Mouse (Mus musculus) forebrain, embryonic 16.5 days (tissue): Measurements from ENCODE around the gene Lhx4. TPM values are rescaled to one million over a fixed set of nuclear protein-coding genes. Genes with fewer than 3 reads are reported as not detected.

Source experiments
- ATAC-seq: fragments of 200-750 bp; cut with Nextera tagmentation; 2 replicates; pipeline ENCODE4 v1.8.0; 2017; ENCODE audit warnings: mild to moderate bottlenecking, moderate library complexity
- H3K27ac ChIP-seq: fragments of 300-500 bp; sonication (generic); 2 replicates; pipeline ENCODE4 v1.5.1; 2014; ENCODE audit warnings: low read length, control low read depth
- H3K27me3 ChIP-seq: fragments of 300-500 bp; sonication (generic); replicated peaks from 2 replicates; pipeline ENCODE4 v1.6.1; 2014; ENCODE audit warnings: low read length; ENCODE audit not compliant: control insufficient read depth, insufficient read depth
- H3K36me3 ChIP-seq: fragments of 300-500 bp; sonication (generic); 2 replicates; pipeline ENCODE4 v1.6.1; 2014; ENCODE audit not compliant: control insufficient read depth, insufficient read depth
- H3K4me1 ChIP-seq: fragments of 300-500 bp; sonication (generic); replicated peaks from 2 replicates; pipeline ENCODE4 v1.6.1; 2014; ENCODE audit warnings: low read length; ENCODE audit not compliant: control insufficient read depth, insufficient read depth
- H3K4me2 ChIP-seq: fragments of 300-500 bp; sonication (generic); 2 replicates; pipeline ENCODE4 v1.6.1; 2014; ENCODE audit warnings: mild to moderate bottlenecking, low read length, control low read depth
- H3K4me3 ChIP-seq: fragments of 300-500 bp; sonication (generic); replicated peaks from 2 replicates; pipeline ENCODE4 v1.5.1; 2014; ENCODE audit warnings: mild to moderate bottlenecking, low read length, control low read depth
- H3K9ac ChIP-seq: fragments of 300-500 bp; sonication (generic); replicated peaks from 2 replicates; pipeline ENCODE4 v1.6.1; 2014; ENCODE audit warnings: low read depth, low read length, control low read depth
- H3K9me3 ChIP-seq: fragments of 300-500 bp; sonication (generic); 2 replicates; pipeline ENCODE4 v1.6.1; 2016; ENCODE audit warnings: low read length; ENCODE audit not compliant: control insufficient read depth
- WGBS: fragments of 180-500 bp; shearing (Covaris S2); extraction: QIAGEN DNeasy Blood & Tissue Kit; methylation state at CpG from one replicate; pipeline ENCODE4 v1.1.7; 2014; 5-methylcytosine and 5-hydroxymethylcytosine counted together
- polyA plus RNA-seq: library from polyadenylated mRNA; unstranded; fragments of >200 nt; fragmentation: Nextera tagmentation; extraction: Ambion mirVana; gene quantifications from 2 replicates; pipeline ENCODE4 v1.2.1, GENCODE M21; 2015

Lhx4 gene
- polyA plus RNA-seq, 1 experiment from 2014 or later, result not detected

GRCm38 (mm10) chr1:155736096-155736825 is 15.2 kb downstream of the Lhx4 start:
- Histone ChIP-seq H3K4me2 (no peak overlapping the region), H3K4me1 (peaks cover 10% of the 10 kb centered on the region), H3K27me3 (peaks cover 72% of the 10 kb centered on the region), H3K27ac (no peak overlapping the region), H3K36me3 (no peaks in the 10 kb centered on the region), H3K9me3 (no peaks in the 10 kb centered on the region), H3K4me3 (no peak overlapping the region), H3K9ac (no peak overlapping the region)
- ATAC-seq, result no peak
- WGBS, result under 1% methylated on average over 26 of the region's 26 CpGs

DNA sequence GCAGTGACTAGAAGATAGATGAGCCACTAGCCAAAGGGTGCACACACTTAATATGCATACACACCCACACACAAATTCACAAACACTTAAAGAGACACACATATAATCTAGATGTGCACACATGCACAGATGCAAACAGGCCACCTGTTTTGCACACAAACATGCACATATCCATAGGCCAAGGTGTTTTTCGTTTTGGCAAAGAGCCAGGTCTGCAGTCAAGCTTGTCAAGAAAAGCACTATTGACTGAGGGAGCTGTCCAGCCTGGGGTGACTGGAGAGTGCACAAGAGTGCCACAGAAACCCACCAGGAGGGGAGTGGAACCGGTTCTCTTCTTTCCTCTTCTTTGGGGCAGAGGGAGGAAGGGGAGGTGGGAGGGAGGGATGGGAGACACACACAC is 20.3 kb downstream of the Lhx4 start:
- ATAC-seq, result no peak
- WGBS, result 0% methylated on average over 2 of the region's 2 CpGs
- H3K4me1 ChIP-seq, result peaks cover 10% of the 10 kb centered on the region
- no peaks in the 10 kb centered on the region for H3K9me3 ChIP-seq
- H3K36me3 ChIP-seq, result no peaks in the 10 kb centered on the region
- no peak overlapping the region for H3K27ac ChIP-seq
- no peak overlapping the region for H3K4me3 ChIP-seq
- no peak overlapping the region for H3K4me2 ChIP-seq
- peaks cover 80% of the 10 kb centered on the region for H3K27me3 ChIP-seq
- no peak overlapping the region for H3K9ac ChIP-seq

DNA sequence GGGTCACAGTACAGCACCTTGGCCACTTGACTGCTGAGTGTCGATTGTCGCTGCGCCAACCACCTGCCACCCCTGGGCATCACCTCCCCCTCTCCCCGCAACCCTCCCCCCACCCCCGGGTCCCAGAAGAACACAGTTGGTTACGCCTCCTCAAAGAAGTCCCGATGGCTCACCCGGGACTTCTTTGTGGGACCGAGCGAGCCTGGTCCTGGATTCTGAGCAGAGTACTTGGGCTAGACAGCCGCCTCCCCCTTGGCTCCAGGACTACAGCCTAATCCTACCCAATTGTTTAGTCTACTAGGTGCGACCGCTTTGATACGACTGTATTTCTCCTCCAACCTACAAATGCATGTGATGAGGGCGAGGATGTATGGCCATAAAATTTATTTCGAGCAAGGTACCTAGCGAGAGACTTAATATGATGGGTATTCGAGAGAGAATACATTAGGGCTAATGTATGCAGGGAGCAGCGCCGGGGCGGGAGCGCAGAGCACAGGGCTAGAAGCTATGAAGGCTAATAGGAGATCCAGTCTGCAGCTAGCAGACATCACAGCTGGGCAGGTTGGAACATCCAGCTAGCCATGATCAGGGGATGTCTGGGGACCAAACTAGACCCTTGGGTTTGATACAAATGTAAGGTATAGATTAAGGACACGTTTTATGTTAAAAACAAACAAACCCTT is 22.2 kb downstream of the Lhx4 start:
- Histone ChIP-seq H3K4me2 (peak overlapping the region; percentile 36), H3K9me3 (no peaks in the 10 kb centered on the region), H3K9ac (no peak overlapping the region), H3K4me1 (peaks cover 10% of the 10 kb centered on the region), H3K27me3 (peaks cover 69% of the 10 kb centered on the region), H3K27ac (no peak overlapping the region), H3K4me3 (0 out of 2 replicates have a peak overlapping the region, but pooled peaks have one; percentile 19), H3K36me3 (no peaks in the 10 kb centered on the region)
- under 1% methylated on average over 23 of the region's 23 CpGs for WGBS
- ATAC-seq, result no peak

GRCm38 (mm10) chr1:155727830-155728229 is 23.7 kb downstream of the Lhx4 start:
- ATAC-seq, result no peak
- H3K36me3 ChIP-seq, result no peaks in the 10 kb centered on the region
- H3K4me1 ChIP-seq, result peaks cover 10% of the 10 kb centered on the region
- peaks cover 61% of the 10 kb centered on the region for H3K27me3 ChIP-seq
- H3K9me3 ChIP-seq, result no peaks in the 10 kb centered on the region
- no peak overlapping the region for H3K4me3 ChIP-seq
- H3K9ac ChIP-seq, result no peak overlapping the region
- H3K4me2 ChIP-seq, result no peak overlapping the region
- 19% methylated on average over 10 of the region's 10 CpGs for WGBS
- H3K27ac ChIP-seq, result no peak overlapping the region

GRCm38 (mm10) chr1:155725876-155726275 is 25.6 kb downstream of the Lhx4 start:
- no peak overlapping the region for H3K4me2 ChIP-seq
- peaks cover 13% of the 10 kb centered on the region for H3K4me1 ChIP-seq
- no peak overlapping the region for H3K9ac ChIP-seq
- no peak for ATAC-seq
- no peak overlapping the region for H3K27ac ChIP-seq
- WGBS, result 52% methylated on average over 2 of the region's 2 CpGs
- no peaks in the 10 kb centered on the region for H3K9me3 ChIP-seq
- H3K36me3 ChIP-seq, result no peaks in the 10 kb centered on the region
- peaks cover 47% of the 10 kb centered on the region for H3K27me3 ChIP-seq
- H3K4me3 ChIP-seq, result no peak overlapping the region

- no peaks in the 10 kb centered on the region for H3K9me3 ChIP-seq
- no peaks in the 10 kb centered on the region for H3K36me3 ChIP-seq
- H3K9ac ChIP-seq, result no peak overlapping the region
- WGBS, result 77% methylated on average over 3 of the region's 3 CpGs
- peaks cover 10% of the 10 kb centered on the region for H3K4me1 ChIP-seq
- peaks cover 32% of the 10 kb centered on the region for H3K27me3 ChIP-seq
- no peak for ATAC-seq
- H3K27ac ChIP-seq, result no peak overlapping the region
- H3K4me3 ChIP-seq, result no peak overlapping the region
- H3K4me2 ChIP-seq, result no peak overlapping the region
These were observed 27.2 kb downstream of the Lhx4 start for GRCm38 (mm10) chr1:155724301-155724700.

GRCm38 (mm10) chr1:155722185-155722584 is 29.3 kb downstream of the Lhx4 start:
- H3K4me1 ChIP-seq, result 0 out of 2 replicates have a peak, but pooled peaks cover 3% of the 10 kb centered on the region
- no peaks in the 10 kb centered on the region for H3K9me3 ChIP-seq
- peak; percentile 32; the same call in 1 of the 2 replicates for ATAC-seq
- peak overlapping the region; percentile 33 for H3K9ac ChIP-seq
- H3K27me3 ChIP-seq, result peaks cover 14% of the 10 kb centered on the region
- peak overlapping the region; percentile 41 for H3K4me2 ChIP-seq
- peak overlapping the region; percentile 21 for H3K4me3 ChIP-seq
- H3K27ac ChIP-seq, result no peak overlapping the region
- no peaks in the 10 kb centered on the region for H3K36me3 ChIP-seq
- WGBS, result 0% methylated on average over 13 of the region's 13 CpGs

DNA sequence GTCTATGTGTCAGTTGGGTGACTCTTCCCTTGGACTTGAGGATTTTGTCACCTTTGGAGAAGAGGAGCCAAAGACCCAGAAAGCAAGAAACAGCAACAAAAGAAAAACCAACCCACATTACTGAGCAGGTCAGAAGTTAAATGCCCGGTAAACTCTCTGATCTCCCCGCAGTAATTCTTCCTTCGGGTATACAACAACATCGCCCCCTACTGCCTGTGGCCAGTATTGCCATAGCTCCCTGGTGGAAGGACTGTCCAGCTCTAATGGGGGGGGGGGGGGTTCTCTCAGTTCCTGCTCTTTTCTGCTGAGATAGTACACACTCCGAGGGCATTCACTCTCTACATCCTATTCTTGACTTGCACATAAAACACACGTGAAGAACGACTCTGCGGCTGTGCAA is 30.0 kb downstream of the Lhx4 start:
- no peaks in the 10 kb centered on the region for H3K9me3 ChIP-seq
- no peak for ATAC-seq
- 0 out of 2 replicates have a peak, but pooled peaks cover 3% of the 10 kb centered on the region for H3K4me1 ChIP-seq
- no peak overlapping the region for H3K4me2 ChIP-seq
- peaks cover 9% of the 10 kb centered on the region for H3K27me3 ChIP-seq
- no peak overlapping the region for H3K27ac ChIP-seq
- no peak overlapping the region for H3K9ac ChIP-seq
- H3K36me3 ChIP-seq, result no peaks in the 10 kb centered on the region
- 9% methylated on average over 8 of the region's 8 CpGs for WGBS
- H3K4me3 ChIP-seq, result no peak overlapping the region

GRCm38 (mm10) chr1:155720006-155720405 is 31.5 kb downstream of the Lhx4 start:
- Histone ChIP-seq H3K27me3 (peaks cover 6% of the 10 kb centered on the region), H3K4me2 (no peak overlapping the region), H3K4me1 (0 out of 2 replicates have a peak, but pooled peaks cover 3% of the 10 kb centered on the region), H3K9ac (no peak overlapping the region), H3K4me3 (no peak overlapping the region), H3K9me3 (no peaks in the 10 kb centered on the region), H3K27ac (no peak overlapping the region), H3K36me3 (no peaks in the 10 kb centered on the region)
- no peak for ATAC-seq
- 55% methylated on average over 5 of the region's 5 CpGs for WGBS
